ENCODE assay signal across 30 mouse cellular contexts in genomic region chr6:36812666-36813515, GRCm38 (mm10). TPM values are rescaled to one million over a fixed set of nuclear protein-coding genes. Genes with fewer than 3 reads are reported as not detected.
DNase-seq lines count a peak whose midpoint lies in the region; ATAC-seq and TF ChIP-seq lines count a peak whose summit lies in the region.
"Had no signal": no experiment of that assay in that cellular context is flagged by ENCODE, and none has a peak within 500 bp of the region (broad histone marks: within the 10 kb centered on the region; RNA-seq: fewer than 3 reads in every experiment).

No protein-coding gene starts in this region.

- no peak for TF ChIP-seq CTCF in hindbrain, postnatal 0 days (IDR thresholded peaks at IDR 0.05; ENCODE audit: low read depth)
- 0 out of 2 replicates have a peak, but pooled peaks have one; percentile 8 for TF ChIP-seq CTCF in lung, embryonic 14.5 days (IDR thresholded peaks at IDR 0.05; ENCODE audit: low read depth)
- TF ChIP-seq CTCF in CH12.LX (conservative IDR thresholded peaks at IDR 0.05 in 1 of 2, IDR thresholded peaks at IDR 0.05 in 1 of 2; ENCODE audit: low read depth in 2 of 2, low read length in 2 of 2) = no peak
- 0 out of 2 replicates have a peak, but pooled peaks have one; percentile 14 for TF ChIP-seq CTCF in cortical plate, adult 2 months (IDR thresholded peaks at IDR 0.05; ENCODE audit: extremely low read depth, insufficient read depth, low read length)

- no peak overlapping the region for H3K4me3 ChIP-seq in hindbrain, postnatal 0 days (ENCODE audit: low read length)
- no peak overlapping the region for H3K4me3 ChIP-seq in hindbrain, embryonic 11.5 days (ENCODE audit: low read depth, low read length)
- no peak overlapping the region for H3K4me3 ChIP-seq in lung, embryonic 14.5 days (ENCODE audit: low read depth, low read length)
- no peak overlapping the region for H3K4me3 ChIP-seq in CH12.LX (replicated peaks in 1 of 3; ENCODE audit: low read depth in 2 of 3, low read length in 2 of 3, poor library complexity in 1 of 3)
- H3K4me3 ChIP-seq in cortical plate, adult 2 months (ENCODE audit: insufficient read depth, low read length) = no peak overlapping the region
- H3K4me3 ChIP-seq: heart, adult 2 months; heart, embryonic 12.5 days; limb, embryonic 10.5 days; limb, embryonic 15.5 days; liver, embryonic 13.5 days; midbrain, embryonic 12.5 days; neural tube, embryonic 15.5 days had no signal

- no peaks in the 10 kb centered on the region for H3K36me3 ChIP-seq in hindbrain, postnatal 0 days (ENCODE audit: insufficient read depth, low read length)
- H3K36me3 ChIP-seq in hindbrain, embryonic 11.5 days (ENCODE audit: control insufficient read depth, insufficient read depth, low read length) = no peaks in the 10 kb centered on the region
- no peaks in the 10 kb centered on the region for H3K36me3 ChIP-seq in lung, embryonic 14.5 days (ENCODE audit: insufficient read depth)
- H3K36me3 ChIP-seq in CH12.LX (replicated peaks in 1 of 2; ENCODE audit: control insufficient read depth in 1 of 2, insufficient read depth in 1 of 2, low read length in 1 of 2) = no peaks in the 10 kb centered on the region
- H3K36me3 ChIP-seq: heart, embryonic 12.5 days; limb, embryonic 10.5 days; limb, embryonic 15.5 days; liver, embryonic 13.5 days; midbrain, embryonic 12.5 days; neural tube, embryonic 15.5 days had no signal

- H3K9ac ChIP-seq in hindbrain, postnatal 0 days (replicated peaks; ENCODE audit: low read length) = no peak overlapping the region
- no peak overlapping the region for H3K9ac ChIP-seq in hindbrain, embryonic 11.5 days (ENCODE audit: low read depth, low read length)
- H3K9ac ChIP-seq in lung, embryonic 14.5 days = no peak overlapping the region
- no peak overlapping the region for H3K9ac ChIP-seq in CH12.LX (ENCODE audit: insufficient read depth, low read depth)
- H3K9ac ChIP-seq: heart, embryonic 12.5 days; hindbrain, embryonic 14.5 days; limb, embryonic 15.5 days; liver, embryonic 13.5 days; midbrain, embryonic 12.5 days; neural tube, embryonic 15.5 days had no signal

- no peaks in the 10 kb centered on the region for H3K4me1 ChIP-seq in hindbrain, postnatal 0 days (ENCODE audit: insufficient read depth, low read length)
- peaks cover 3% of the 10 kb centered on the region; the same call in 1 of the 2 replicates for H3K4me1 ChIP-seq in hindbrain, embryonic 11.5 days (replicated peaks; ENCODE audit: control insufficient read depth, insufficient read depth, low read length)
- H3K4me1 ChIP-seq in lung, embryonic 14.5 days (ENCODE audit: insufficient read depth) = no peaks in the 10 kb centered on the region
- H3K4me1 ChIP-seq in CH12.LX (ENCODE audit: control insufficient read depth in 1 of 2, insufficient read depth in 2 of 2) = no peaks in the 10 kb centered on the region
- peaks cover 1% of the 10 kb centered on the region; the same call in 1 of the 2 replicates for H3K4me1 ChIP-seq in cortical plate, adult 2 months (ENCODE audit: control insufficient read depth, insufficient read depth, low read length)
- H3K4me1 ChIP-seq: liver, embryonic 13.5 days had no signal

- WGBS in hindbrain, postnatal 0 days = 71% methylated on average over 7 of the region's 7 CpGs
- 79% methylated on average over 7 of the region's 7 CpGs for WGBS in hindbrain, embryonic 11.5 days
- WGBS in lung, embryonic 14.5 days = 41% methylated on average over 7 of the region's 7 CpGs

- H3K4me2 ChIP-seq in hindbrain, postnatal 0 days (ENCODE audit: low read depth, low read length) = no peak overlapping the region
- H3K4me2 ChIP-seq in hindbrain, embryonic 11.5 days (replicated peaks; ENCODE audit: low read depth, low read length) = no peak overlapping the region
- H3K4me2 ChIP-seq in lung, embryonic 14.5 days = no peak overlapping the region
- no peak overlapping the region for H3K4me2 ChIP-seq in CH12.LX (ENCODE audit: insufficient read depth, low read depth, poor library complexity, severe bottlenecking)
- H3K4me2 ChIP-seq: heart, embryonic 12.5 days; hindbrain, embryonic 14.5 days; limb, embryonic 15.5 days; liver, embryonic 13.5 days; midbrain, embryonic 12.5 days; neural tube, embryonic 15.5 days had no signal

- no peaks in the 10 kb centered on the region for H3K27me3 ChIP-seq in hindbrain, postnatal 0 days (ENCODE audit: insufficient read depth, low read length)
- H3K27me3 ChIP-seq in hindbrain, embryonic 11.5 days (ENCODE audit: control insufficient read depth, insufficient read depth, low read length) = peaks cover 2% of the 10 kb centered on the region; the same call in 1 of the 2 replicates
- H3K27me3 ChIP-seq in lung, embryonic 14.5 days (ENCODE audit: insufficient read depth, low read length) = no peaks in the 10 kb centered on the region
- H3K27me3 ChIP-seq in CH12.LX (replicated peaks) = no peaks in the 10 kb centered on the region
- H3K27me3 ChIP-seq: heart, embryonic 12.5 days; limb, embryonic 15.5 days; neural tube, embryonic 15.5 days had no signal

- TF ChIP-seq RAD21 in CH12.LX (IDR thresholded peaks at IDR 0.05; ENCODE audit: low read depth, low read length) = peak; percentile 1; the same call in 1 of the 2 replicates

- no peaks in the 10 kb centered on the region for H3K9me3 ChIP-seq in hindbrain, postnatal 0 days (ENCODE audit: low read length)
- H3K9me3 ChIP-seq in hindbrain, embryonic 11.5 days (ENCODE audit: control insufficient read depth, low read length) = no peaks in the 10 kb centered on the region
- H3K9me3 ChIP-seq in lung, embryonic 14.5 days (ENCODE audit: low read depth, low read length) = peaks cover 4% of the 10 kb centered on the region; the same call in 1 of the 2 replicates
- H3K9me3 ChIP-seq in CH12.LX (replicated peaks; ENCODE audit: low read length) = no peaks in the 10 kb centered on the region
- H3K9me3 ChIP-seq: heart, embryonic 12.5 days; limb, embryonic 10.5 days; limb, embryonic 15.5 days; liver, embryonic 13.5 days; midbrain, embryonic 12.5 days; neural tube, embryonic 15.5 days had no signal

- 0 out of 2 replicates have a peak overlapping the region, but pooled peaks have one; percentile 26 for H3K27ac ChIP-seq in hindbrain, postnatal 0 days
- H3K27ac ChIP-seq in hindbrain, embryonic 11.5 days (ENCODE audit: low read depth, low read length) = no peak overlapping the region
- H3K27ac ChIP-seq in lung, embryonic 14.5 days (ENCODE audit: low read depth) = no peak overlapping the region
- no peak overlapping the region for H3K27ac ChIP-seq in CH12.LX (ENCODE audit: insufficient read depth, low read depth)
- no peak overlapping the region for H3K27ac ChIP-seq in cortical plate, adult 2 months (ENCODE audit: insufficient read depth, low read length)
- H3K27ac ChIP-seq: heart, adult 2 months; hindbrain, embryonic 14.5 days; limb, embryonic 10.5 days; limb, embryonic 15.5 days; liver, embryonic 13.5 days; midbrain, embryonic 12.5 days; neural tube, embryonic 15.5 days had no signal

- in situ Hi-C loops in CH12.LX (cut with MboI; ENCODE audit: low pct_ligation_motif_present, low pct_unique_long_range_greater_than_20kb, low sequenced_read_pairs) = no loop called here

- ATAC-seq in hindbrain, postnatal 0 days = no peak
- ATAC-seq in hindbrain, embryonic 11.5 days (ENCODE audit: low FRiP score) = no peak
- ATAC-seq in lung, embryonic 14.5 days (ENCODE audit: insufficient read depth) = no peak
- ATAC-seq: CD4-positive, CD25-positive, alpha-beta regulatory T cell, adult 4 months; forebrain, embryonic 16.5 days had no signal

- TF ChIP-seq POLR2A in CH12.LX (IDR thresholded peaks at IDR 0.05; ENCODE audit: low read depth, low read length) = no peak
- no peak for TF ChIP-seq POLR2A in cortical plate, adult 2 months (IDR thresholded peaks at IDR 0.05; ENCODE audit: extremely low read depth, insufficient read depth, low read length)

- TF ChIP-seq EP300 in CH12.LX (IDR thresholded peaks at IDR 0.05; ENCODE audit: low read length) = no peak

- DNase-seq in hindbrain, postnatal 0 days (ENCODE audit: low spot score) = no peak
- DNase-seq in hindbrain, embryonic 11.5 days (ENCODE audit: low spot score) = no peak
- DNase-seq in lung, embryonic 14.5 days = no peak
- no peak for DNase-seq in lung, postnatal 10 days
- DNase-seq in CH12.LX (ENCODE audit: extremely low read depth) = no peak
- no peak for DNase-seq in thymus, postnatal 0 days (ENCODE audit: low spot score)
- no peak for DNase-seq in kidney, postnatal 4 days
- DNase-seq: adrenal gland, postnatal 10 days; cerebellum, adult 18-20 months; cerebellum, postnatal 14 days; heart, adult 2 months; heart, postnatal 4 days; kidney, adult 8-10 months; kidney, postnatal 10 days; liver, embryonic 13.5 days; lung, adult 18-20 months; lung, postnatal 36 days; retina, postnatal 1 day; right cerebral cortex, postnatal 14 days; thymus, postnatal 14 days had no signal

- H3K79me2 ChIP-seq in CH12.LX (replicated peaks; ENCODE audit: control insufficient read depth, extremely low read depth, insufficient read depth, poor library complexity, severe bottlenecking) = no peaks in the 10 kb centered on the region

- dilution Hi-C loops in CH12.LX (cut with MboI; ENCODE audit: extremely low pct_ligation_motif_present, extremely low pct_unique_long_range_greater_than_20kb, low sequenced_read_pairs) = no loop called here

TF ChIP-seq in CH12.LX, 34 proteins besides CTCF, POLR2A, EP300 and RAD21 (continues in another document):
- TF ChIP-seq USF2 (conservative IDR thresholded peaks at IDR 0.05; ENCODE audit: low read depth, low read length) (no peak), MYC (IDR thresholded peaks at IDR 0.05; ENCODE audit: low read depth, low read length) (no peak), GABPA (IDR thresholded peaks at IDR 0.05; ENCODE audit: insufficient replicate concordance, low read depth, low read length) (no peak), TCF12 (IDR thresholded peaks at IDR 0.05; ENCODE audit: low read depth, low read length) (no peak), RCOR1 (conservative IDR thresholded peaks at IDR 0.05; ENCODE audit: low read depth, low read length) (no peak), CHD1 (IDR thresholded peaks at IDR 0.05; ENCODE audit: low read depth, low read length) (no peak), MAX (IDR thresholded peaks at IDR 0.05; ENCODE audit: low read length) (no peak), JUN (IDR thresholded peaks at IDR 0.05; ENCODE audit: insufficient read depth, low read depth, low read length) (no peak), ZMIZ1 (IDR thresholded peaks at IDR 0.05; ENCODE audit: low read depth, low read length) (no peak), NELFE (IDR thresholded peaks at IDR 0.05; ENCODE audit: low read depth, low read length) (no peak)

RNA-seq across cellular contexts. Expression of gene Ptn, which starts 2.9 kb away (rescaled TPM):
- total RNA-seq in hindbrain, postnatal 0 days (2014; rRNA removed) = 396 and 403 TPM in 2 replicates
- 1,251 and 1,433 TPM in 2 replicates for polyA plus RNA-seq in hindbrain, postnatal 0 days (2015; fragmentation: Nextera tagmentation; extraction: Ambion mirVana)
- 385 and 413 TPM in 2 replicates for polyA plus RNA-seq in hindbrain, embryonic 11.5 days (2014; fragmentation: Nextera tagmentation; extraction: Ambion mirVana)
- 113 and 141 TPM in 2 replicates for polyA plus RNA-seq in lung, embryonic 14.5 days (2014; fragmentation: Nextera tagmentation; extraction: Ambion mirVana)
- total RNA-seq in CH12.LX (2012; rRNA removed) (not detected in 2 replicates), CH12.LX (2014; rRNA removed) (not detected in 2 replicates)
- polyA plus RNA-seq in CH12.LX (2012; ENCODE audit: insufficient read length, low read depth) = not detected in 2 replicates
- 446 and 493 TPM in 2 replicates for polyA plus RNA-seq in cortical plate, adult 2 months (2012; rRNA removed)
- 69.8 and 79.9 TPM in 2 replicates for polyA plus RNA-seq in thymus, postnatal 0 days (2015; fragmentation: Nextera tagmentation; extraction: Ambion mirVana)
- total RNA-seq: megakaryocyte, adult 5-6 weeks had no signal
- polyA plus RNA-seq: CD4-positive, CD25-positive, alpha-beta regulatory T cell, adult 4 months had no signal

Comparison
In these comparisons a context has a peak if more than half of its experiments do, and no peak if none do; other contexts are left out.
1. CTCF ChIP-seq: peak in lung, embryonic 14.5 days (single experiment) and cortical plate, adult 2 months (single experiment); none in hindbrain, postnatal 0 days (single experiment) and CH12.LX (0 of 2).
2. RNA of gene Ptn, which starts 2.9 kb away (polyA plus RNA-seq): 1,251 to 1,433 TPM in hindbrain, postnatal 0 days, 446 to 493 TPM in cortical plate, adult 2 months, 385 to 413 TPM in hindbrain, embryonic 11.5 days, 113 to 141 TPM in lung, embryonic 14.5 days and 69.8 to 79.9 TPM in thymus, postnatal 0 days; not detected in CH12.LX; every median in the first group is over 10 times any median in the second.